Mouse (Mus musculus) adipocyte (in vitro differentiated cells): ENCODE results near the gene Id3.

Source experiments
- DNase-seq: peaks from one replicate; pipeline ENCODE4 v3.0.0-alpha.2; 2016; ENCODE audit warnings: low spot score

Id3 gene

DNA sequence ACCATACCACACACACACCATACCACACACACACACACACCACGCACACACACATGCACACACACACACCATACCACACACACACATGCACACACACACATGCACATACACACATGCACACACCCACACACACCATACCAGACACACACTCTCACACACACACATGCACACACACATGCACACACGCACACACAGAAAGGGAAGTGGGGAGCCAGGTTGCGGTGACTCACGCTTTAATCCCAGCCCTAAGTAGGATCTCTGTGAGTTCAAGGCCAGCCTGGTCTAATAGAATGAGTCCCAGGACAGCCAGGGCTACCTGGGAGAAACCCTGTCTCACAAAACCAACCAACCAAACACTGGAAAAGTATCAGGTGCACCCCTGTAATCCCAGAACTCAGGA is 18.7 kb upstream of the Id3 start:
- no peak for DNase-seq

GRCm38 (mm10) chr4:136125458-136125857 is 17.8 kb upstream of the Id3 start:
- peak; percentile 75 for DNase-seq

DNA sequence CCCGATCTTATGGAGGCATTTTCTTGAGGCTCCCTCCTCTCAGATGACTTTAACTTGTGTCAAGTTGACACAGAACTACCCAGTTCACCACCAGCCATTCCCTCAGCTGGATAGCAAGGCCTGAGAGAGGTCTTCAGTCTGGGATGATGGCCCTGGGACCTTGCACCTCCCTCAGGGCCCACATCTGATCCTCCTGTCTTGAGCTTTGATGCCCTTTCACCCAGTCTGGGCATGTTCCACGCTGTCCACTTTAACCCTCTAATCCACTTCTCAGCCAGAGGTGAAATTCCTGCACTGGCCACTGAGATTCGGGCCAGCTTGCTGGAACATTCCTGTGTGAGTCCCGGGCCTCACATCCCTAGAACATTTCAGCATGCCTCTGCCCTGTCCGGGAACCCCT is 17.3 kb upstream of the Id3 start:
- DNase-seq = peak; percentile 71

DNA sequence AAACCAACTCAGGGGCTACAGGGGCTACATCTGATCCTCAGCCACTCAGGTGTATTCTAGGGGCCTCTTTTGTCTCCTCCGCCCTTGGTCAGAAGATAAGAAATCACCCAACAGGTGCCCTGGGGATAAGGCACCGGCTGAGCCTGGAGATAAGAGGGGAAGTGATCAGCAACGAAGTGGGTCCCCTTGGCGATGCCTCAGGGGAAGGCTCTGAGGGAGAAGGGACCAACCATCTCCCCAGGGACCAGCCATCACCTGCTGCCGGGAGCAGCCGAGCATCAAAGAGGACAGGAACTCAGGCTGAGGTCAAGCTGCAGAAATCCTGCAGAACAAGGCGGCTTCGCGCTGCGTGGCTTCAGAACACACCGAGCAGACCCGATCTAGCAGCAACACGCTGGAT is 15.6 kb upstream of the Id3 start:
- no peak for DNase-seq

DNA sequence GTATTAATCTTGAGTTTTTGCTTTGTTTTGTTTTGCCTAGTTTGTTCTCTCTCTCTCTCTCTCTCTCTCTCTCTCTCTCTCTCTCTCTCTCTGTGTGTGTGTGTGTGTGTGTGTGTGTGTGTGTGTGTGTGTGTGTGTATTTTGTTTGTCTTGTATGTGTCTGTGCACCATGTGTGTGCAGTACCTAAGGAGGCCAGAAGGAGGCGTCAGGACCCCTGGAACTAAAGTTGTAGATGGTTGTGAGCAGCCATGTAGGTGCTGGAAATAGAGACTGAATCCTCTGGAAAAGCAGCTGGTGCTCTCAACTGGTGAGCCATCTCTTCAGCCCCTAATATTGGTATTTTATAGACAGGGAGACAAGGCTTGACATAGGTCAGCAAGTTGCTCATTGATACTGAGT is 13.5 kb upstream of the Id3 start:
- no peak for DNase-seq

- DNase-seq = no peak
These were observed 9.5 kb upstream of the Id3 start for GRCm38 (mm10) chr4:136133801-136134200.

GRCm38 (mm10) chr4:136134418-136134977 is 8.8 kb upstream of the Id3 start:
- peak; percentile 38 for DNase-seq

- no peak for DNase-seq
These were observed 8.1 kb upstream of the Id3 start for GRCm38 (mm10) chr4:136134978-136135873.

DNA sequence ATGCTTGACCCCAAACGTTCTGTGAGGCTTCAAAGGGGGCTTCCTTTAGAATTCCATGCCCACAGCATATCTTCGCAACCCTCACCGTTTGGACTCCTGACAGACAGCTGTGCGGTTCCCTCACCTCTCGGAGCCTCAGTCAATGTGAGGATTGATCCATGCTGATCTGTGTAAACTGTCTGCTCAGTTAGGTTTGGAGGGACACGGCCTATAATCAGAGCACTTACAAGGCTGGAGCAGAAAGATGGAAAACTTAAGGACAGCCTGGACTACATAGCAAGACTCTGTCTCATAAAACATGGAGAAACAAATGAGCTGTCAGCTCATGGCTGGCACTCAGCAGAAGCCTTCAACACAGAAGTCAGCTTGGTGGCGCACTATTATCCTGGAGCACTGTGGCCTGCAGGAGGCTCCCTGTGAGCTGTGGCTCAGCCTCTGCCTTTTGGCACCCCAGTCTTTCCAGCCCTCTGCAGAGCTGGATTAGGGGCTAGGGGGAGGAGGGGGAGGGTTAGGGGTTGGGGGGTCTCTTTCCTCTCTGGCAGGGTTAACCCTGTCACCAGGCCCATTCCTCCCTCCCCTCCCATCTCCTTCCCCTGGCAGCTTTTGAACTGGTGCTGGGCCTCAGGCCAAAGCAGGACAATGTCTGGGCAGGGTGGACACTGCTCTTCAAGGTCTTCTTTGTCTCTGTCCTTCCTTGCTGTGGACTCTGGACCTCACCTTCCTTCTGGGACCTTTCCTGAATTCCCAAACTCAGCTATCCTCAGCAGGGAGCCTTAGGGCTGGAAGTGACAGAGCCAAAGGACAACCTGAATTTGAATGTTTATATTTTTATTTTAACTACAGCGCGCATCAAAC is 7.2 kb upstream of the Id3 start:
- peak; percentile 47 for DNase-seq

DNA sequence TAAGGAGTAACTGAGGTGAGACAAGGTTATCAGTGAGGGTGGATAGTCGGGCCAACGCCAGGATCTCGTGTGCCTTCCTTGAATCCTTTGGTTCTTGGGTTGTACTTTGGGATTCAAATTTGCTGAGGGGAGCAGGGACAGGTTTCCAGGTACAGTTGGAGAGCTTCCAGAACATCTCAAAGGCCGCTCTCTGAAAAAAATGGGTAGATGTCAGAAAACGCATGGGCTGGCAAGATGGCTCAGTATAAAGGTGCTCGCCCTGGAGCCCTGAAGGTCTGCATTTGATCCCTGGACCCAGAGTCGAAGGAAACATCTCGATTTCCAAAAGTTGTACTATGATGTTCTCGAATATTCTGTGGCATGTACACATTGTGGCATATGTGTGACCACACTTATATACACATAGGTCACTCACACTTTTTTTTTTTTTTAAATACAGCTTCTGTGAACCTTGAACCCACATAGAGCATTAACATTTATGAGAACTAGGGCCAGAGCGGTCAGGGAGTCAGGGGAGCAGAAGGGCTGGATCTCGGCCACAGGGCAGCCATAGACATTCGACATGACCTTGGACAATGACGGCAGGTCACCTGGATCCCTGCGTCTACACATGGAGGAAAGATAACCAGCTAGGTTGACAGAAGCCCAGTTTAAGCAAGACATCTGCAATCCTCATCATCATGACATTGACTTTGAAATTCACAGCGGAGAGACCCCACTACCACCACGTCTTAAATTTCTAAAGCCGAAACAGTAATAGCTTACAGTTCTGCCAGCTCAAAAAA is 3.8 kb upstream of the Id3 start:
- DNase-seq = no peak

GRCm38 (mm10) chr4:136140327-136141250 is 2.7 kb upstream of the Id3 start:
- peak; percentile 83 for DNase-seq

DNA sequence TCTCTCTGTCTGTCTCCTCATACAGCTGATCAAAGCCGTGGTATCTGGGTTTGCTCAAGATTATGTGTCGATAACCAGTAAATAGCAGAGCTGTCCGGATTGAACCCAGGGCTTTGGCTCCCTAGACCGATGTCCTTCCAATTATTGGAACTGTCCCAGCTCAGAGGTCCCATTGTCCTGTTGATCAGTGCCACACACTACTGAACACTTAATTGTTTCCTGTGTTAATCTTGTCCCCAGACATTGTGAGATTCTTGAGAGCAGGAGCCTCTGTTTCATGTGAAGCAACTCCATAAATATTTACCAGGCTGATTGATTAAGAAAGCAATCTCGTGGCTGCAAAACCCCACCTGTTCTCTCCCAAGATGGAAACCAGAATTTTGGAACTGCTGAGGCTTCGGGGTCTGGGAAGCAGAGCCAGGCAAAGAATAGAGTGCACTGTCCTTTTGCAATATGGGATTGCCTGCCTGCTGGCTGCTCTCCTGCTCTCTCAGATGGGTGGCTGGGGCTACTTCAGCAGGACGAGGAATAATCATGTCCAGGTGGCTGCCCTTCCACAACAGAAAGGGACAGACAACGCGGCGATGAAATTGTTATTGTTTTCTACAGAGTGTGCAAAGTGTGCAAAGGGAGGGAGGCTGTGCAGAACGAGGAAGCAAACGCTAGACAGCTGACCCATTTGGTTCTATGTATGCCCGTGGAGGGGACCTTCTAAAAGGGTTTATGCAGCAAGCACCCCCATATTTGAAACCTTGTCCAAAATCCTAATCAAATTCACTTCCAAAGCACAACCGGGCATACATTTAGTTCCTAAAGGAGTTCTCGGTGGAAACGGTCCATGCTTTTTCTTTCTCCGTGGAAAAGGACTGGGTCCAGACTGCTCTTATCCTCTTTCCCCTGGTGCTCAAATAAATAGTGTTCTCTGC is 767 bp upstream of the Id3 start:
- no peak for DNase-seq

DNA sequence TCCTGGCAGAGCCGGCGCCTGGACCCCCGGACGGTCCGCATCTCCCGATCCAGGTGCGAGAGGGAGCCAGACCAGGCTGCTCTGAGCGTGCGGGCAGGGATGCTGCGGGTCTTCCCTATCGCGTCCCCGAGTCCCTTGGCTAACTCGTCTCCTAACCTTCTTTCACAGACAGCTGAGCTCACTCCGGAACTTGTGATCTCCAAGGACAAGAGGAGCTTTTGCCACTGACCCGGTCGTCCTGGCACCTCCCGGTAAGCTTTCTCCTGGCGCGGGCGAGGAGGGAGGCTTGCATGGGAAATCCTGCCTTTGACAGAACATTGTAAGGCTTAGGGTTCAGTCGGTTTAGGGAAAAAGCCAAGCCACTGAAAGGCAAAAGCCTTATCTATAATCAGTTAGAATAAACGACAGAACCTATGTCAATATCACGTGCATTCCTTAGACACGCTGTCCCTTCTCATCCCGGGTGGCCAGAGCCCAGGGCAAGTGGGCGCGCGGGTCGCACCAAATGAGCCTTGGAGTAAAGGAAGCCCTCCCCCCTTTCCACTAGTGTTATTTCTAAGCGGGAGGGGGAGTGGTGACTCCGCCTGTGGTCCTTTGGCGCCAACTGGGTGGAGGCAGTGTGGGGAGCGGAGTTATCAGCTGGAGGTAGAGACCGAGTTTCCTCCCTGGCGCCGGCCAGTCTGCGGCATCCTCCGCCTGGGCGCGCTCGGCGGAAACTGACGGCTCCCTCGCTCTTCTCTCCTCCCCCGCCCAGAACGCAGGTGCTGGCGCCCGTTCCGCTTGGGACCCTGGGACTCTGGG is 1.0 kb downstream of the Id3 start:
- peak; percentile 38 for DNase-seq

- peak; percentile 39 for DNase-seq
These were observed 1.6 kb downstream of the Id3 start for GRCm38 (mm10) chr4:136144927-136145292.

DNA sequence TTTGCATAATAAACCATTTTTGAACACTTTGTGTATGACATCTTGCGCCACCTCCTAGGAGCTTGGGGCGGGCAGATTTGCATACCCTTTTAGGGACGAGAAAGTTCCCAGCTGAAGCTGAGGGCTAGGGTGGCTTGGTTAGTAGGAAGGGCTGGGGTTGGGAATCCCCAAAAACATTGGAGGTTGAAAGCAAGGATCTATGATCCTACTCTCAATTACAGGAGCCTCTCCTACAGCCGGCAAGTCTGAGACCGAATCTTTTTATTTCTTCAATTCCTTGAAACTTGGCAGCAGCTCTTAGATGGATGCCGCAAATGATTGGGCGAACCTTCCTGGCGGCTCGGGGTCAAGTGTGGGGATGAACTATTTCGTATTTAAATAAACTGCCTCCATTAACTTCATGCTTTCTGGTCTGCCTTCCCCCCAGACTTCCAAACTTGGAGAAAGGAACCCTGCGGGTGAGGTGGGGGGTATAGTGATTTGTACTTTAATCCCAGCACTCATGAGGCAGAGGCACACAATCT is 2.1 kb downstream of the Id3 start:
- DNase-seq = no peak

DNA sequence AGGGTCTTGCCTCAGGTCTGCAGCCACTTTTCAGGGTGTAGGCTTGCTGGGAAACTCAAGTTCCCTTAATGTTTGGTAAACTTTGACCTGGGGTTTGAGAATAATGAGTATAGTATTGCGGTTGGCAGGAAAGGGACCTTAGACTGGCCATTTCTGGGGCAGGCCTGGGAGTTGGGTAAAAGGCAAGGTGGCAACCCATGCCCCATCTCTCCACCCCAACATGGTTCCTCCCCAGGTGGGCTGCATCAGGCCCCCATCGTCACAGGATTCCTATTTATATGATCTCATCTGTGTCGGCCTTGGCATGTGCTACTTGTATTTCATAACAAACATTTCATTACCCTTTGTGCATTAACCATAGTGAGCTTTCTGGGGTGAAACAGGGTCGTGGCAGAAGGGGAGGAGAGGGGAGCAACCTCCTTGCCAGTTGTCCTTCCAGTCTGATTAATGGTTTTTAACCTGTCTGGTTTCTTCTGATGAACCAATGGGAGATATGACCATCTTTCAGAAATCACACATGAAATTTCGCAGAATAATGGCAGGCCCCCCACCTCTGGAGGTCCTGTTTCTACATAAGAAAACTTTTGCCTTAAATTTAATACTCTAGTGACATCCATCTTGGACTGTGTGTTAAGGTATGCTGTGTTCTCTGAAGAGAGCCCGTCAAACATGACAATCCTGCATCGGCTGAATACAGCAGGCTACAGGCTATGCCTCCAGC is 2.9 kb downstream of the Id3 start:
- no peak for DNase-seq

- DNase-seq = no peak
These were observed 3.4 kb downstream of the Id3 start for GRCm38 (mm10) chr4:136146712-136147154.
